7 mouse cellular contexts compared by ENCODE assay signal in genomic region chr8:71672168-71672735, GRCm38 (mm10). TPM values are rescaled to one million over a fixed set of nuclear protein-coding genes. Genes with fewer than 3 reads are reported as not detected.
DNase-seq lines count a peak whose midpoint lies in the region; ATAC-seq and TF ChIP-seq lines count a peak whose summit lies in the region.

No protein-coding gene starts in this region.

- peak overlapping the region; percentile 53; the same call in 1 of the 2 replicates for H3K4me3 ChIP-seq in lung, embryonic 16.5 days (ENCODE audit: low read length)
- H3K4me3 ChIP-seq in forebrain, embryonic 15.5 days, result peak overlapping the region; percentile 71
- peak overlapping the region; percentile 63 for H3K4me3 ChIP-seq in liver, embryonic 11.5 days (ENCODE audit: low read depth, low read length)
- no peak overlapping the region for H3K4me3 ChIP-seq in stomach, postnatal 0 days (ENCODE audit: low read depth, low read length)

- H3K36me3 ChIP-seq in lung, embryonic 16.5 days (ENCODE audit: control insufficient read depth, insufficient read depth, low read length), result no peaks in the 10 kb centered on the region
- H3K36me3 ChIP-seq in forebrain, embryonic 15.5 days, result no peaks in the 10 kb centered on the region
- H3K36me3 ChIP-seq in liver, embryonic 11.5 days (ENCODE audit: control insufficient read depth, insufficient read depth, low read length), result no peaks in the 10 kb centered on the region
- no peaks in the 10 kb centered on the region for H3K36me3 ChIP-seq in stomach, postnatal 0 days (ENCODE audit: control insufficient read depth, insufficient read depth, low read length)

- no peak for ATAC-seq in lung, embryonic 16.5 days (ENCODE audit: low read depth)
- ATAC-seq in forebrain, embryonic 15.5 days (replicated peaks), result no peak
- no peak for ATAC-seq in liver, embryonic 11.5 days (replicated peaks; ENCODE audit: low FRiP score)
- no peak for ATAC-seq in stomach, postnatal 0 days (ENCODE audit: low FRiP score, low TSS enrichment)

- H3K27me3 ChIP-seq in lung, embryonic 16.5 days (ENCODE audit: control insufficient read depth, insufficient read depth, low read depth, low read length), result peaks cover 17% of the 10 kb centered on the region
- H3K27me3 ChIP-seq in forebrain, embryonic 15.5 days, result peaks cover 14% of the 10 kb centered on the region
- peaks cover 30% of the 10 kb centered on the region for H3K27me3 ChIP-seq in liver, embryonic 11.5 days (replicated peaks; ENCODE audit: control insufficient read depth, insufficient read depth, low read length)
- H3K27me3 ChIP-seq in stomach, postnatal 0 days (ENCODE audit: control insufficient read depth, insufficient read depth, low read length), result no peaks in the 10 kb centered on the region

- no peak for DNase-seq in lung, adult 18-20 months
- no peak for DNase-seq in liver, embryonic 11.5 days (ENCODE audit: low spot score)
- DNase-seq in stomach, postnatal 0 days (ENCODE audit: low spot score), result no peak
- DNase-seq in layer of hippocampus, adult 11-12 months (ENCODE audit: low spot score), result no peak
- no peak for DNase-seq in layer of hippocampus, postnatal 10 days (ENCODE audit: low spot score in 2 of 2)

- peak overlapping the region; percentile 93 for H3K4me2 ChIP-seq in lung, embryonic 16.5 days (ENCODE audit: low read depth, low read length)
- peak overlapping the region; percentile 95 for H3K4me2 ChIP-seq in forebrain, embryonic 15.5 days (replicated peaks)
- H3K4me2 ChIP-seq in liver, embryonic 11.5 days, result peak overlapping the region; percentile 99
- peak overlapping the region; percentile 92; the same call in 1 of the 2 replicates for H3K4me2 ChIP-seq in stomach, postnatal 0 days (replicated peaks; ENCODE audit: low read depth)

- H3K9me3 ChIP-seq in lung, embryonic 16.5 days (ENCODE audit: control insufficient read depth, low read length), result no peaks in the 10 kb centered on the region
- H3K9me3 ChIP-seq in forebrain, embryonic 15.5 days, result no peaks in the 10 kb centered on the region
- no peaks in the 10 kb centered on the region for H3K9me3 ChIP-seq in liver, embryonic 11.5 days (ENCODE audit: control insufficient read depth, low read length)
- H3K9me3 ChIP-seq in stomach, postnatal 0 days (ENCODE audit: control insufficient read depth, low read length), result no peaks in the 10 kb centered on the region

- no peak for TF ChIP-seq EP300 in stomach, postnatal 0 days (optimal IDR thresholded peaks at IDR 0.05)

- no peak overlapping the region for H3K27ac ChIP-seq in lung, embryonic 16.5 days (ENCODE audit: low read length)
- peak overlapping the region; percentile 90 for H3K27ac ChIP-seq in forebrain, embryonic 15.5 days (replicated peaks)
- H3K27ac ChIP-seq in liver, embryonic 11.5 days (ENCODE audit: low read depth, low read length), result no peak overlapping the region
- H3K27ac ChIP-seq in stomach, postnatal 0 days (replicated peaks), result no peak overlapping the region

- 51% methylated on average over 6 of the region's 6 CpGs for WGBS in lung, embryonic 16.5 days
- 51% methylated on average over 6 of the region's 6 CpGs for WGBS in forebrain, embryonic 15.5 days
- WGBS in liver, embryonic 11.5 days, result 66% methylated on average over 6 of the region's 6 CpGs
- WGBS in stomach, postnatal 0 days, result 59% methylated on average over 6 of the region's 6 CpGs

- TF ChIP-seq CTCF in stomach, postnatal 0 days (IDR thresholded peaks at IDR 0.05; ENCODE audit: low read depth), result no peak

- H3K9ac ChIP-seq in lung, embryonic 16.5 days (ENCODE audit: low read length), result peak overlapping the region; percentile 65
- peak overlapping the region; percentile 64 for H3K9ac ChIP-seq in forebrain, embryonic 15.5 days (replicated peaks)
- H3K9ac ChIP-seq in liver, embryonic 11.5 days (ENCODE audit: low read depth, low read length), result peak overlapping the region; percentile 15; the same call in 1 of the 2 replicates
- no peak overlapping the region for H3K9ac ChIP-seq in stomach, postnatal 0 days (ENCODE audit: low read length)

- H3K4me1 ChIP-seq in lung, embryonic 16.5 days (replicated peaks; ENCODE audit: control insufficient read depth, insufficient read depth, low read length), result peaks cover 13% of the 10 kb centered on the region
- H3K4me1 ChIP-seq in forebrain, embryonic 15.5 days, result peaks cover 54% of the 10 kb centered on the region
- peaks cover 31% of the 10 kb centered on the region for H3K4me1 ChIP-seq in liver, embryonic 11.5 days (replicated peaks; ENCODE audit: control insufficient read depth, insufficient read depth, low read length)
- H3K4me1 ChIP-seq in stomach, postnatal 0 days (replicated peaks; ENCODE audit: control insufficient read depth, insufficient read depth), result peaks cover 7% of the 10 kb centered on the region; the same call in 1 of the 2 replicates

RNA-seq across cellular contexts. Expression of gene Unc13a, which starts 0.7 kb away (rescaled TPM):
- polyA plus RNA-seq in lung, embryonic 16.5 days (2015; fragmentation: Nextera tagmentation; extraction: Ambion mirVana), result 0.67 and 0.68 TPM in 2 replicates
- polyA plus RNA-seq in forebrain, embryonic 15.5 days (2015; fragmentation: Nextera tagmentation; extraction: Ambion mirVana), result 23.3 and 23.6 TPM in 2 replicates
- polyA plus RNA-seq in liver, embryonic 11.5 days (2014; fragmentation: Nextera tagmentation; extraction: Ambion mirVana), result 0.41 and 0.45 TPM in 2 replicates
- 0.46 and 0.52 TPM in 2 replicates for polyA plus RNA-seq in stomach, postnatal 0 days (2015; fragmentation: Nextera tagmentation; extraction: Ambion mirVana)
- total RNA-seq in layer of hippocampus, postnatal 10 days (2021), result 100 to 1,000 TPM; 242 to 246 TPM

RNA-seq across cellular contexts. Expression of gene Jak3, which starts 3.8 kb away (rescaled TPM):
- polyA plus RNA-seq in lung, embryonic 16.5 days (2015; fragmentation: Nextera tagmentation; extraction: Ambion mirVana), result 8.9 and 9.1 TPM in 2 replicates
- 2.9 and 3.3 TPM in 2 replicates for polyA plus RNA-seq in forebrain, embryonic 15.5 days (2015; fragmentation: Nextera tagmentation; extraction: Ambion mirVana)
- polyA plus RNA-seq in liver, embryonic 11.5 days (2014; fragmentation: Nextera tagmentation; extraction: Ambion mirVana), result 10.1 and 11.0 TPM in 2 replicates
- polyA plus RNA-seq in stomach, postnatal 0 days (2015; fragmentation: Nextera tagmentation; extraction: Ambion mirVana), result 4.6 and 5.4 TPM in 2 replicates
- total RNA-seq in layer of hippocampus, postnatal 10 days (2021), result 1 to 10 TPM; 7.7 to 7.8 TPM

RNA-seq across cellular contexts. Expression of gene Insl3, which starts 16.8 kb away (rescaled TPM):
- polyA plus RNA-seq in lung, embryonic 16.5 days (2015; fragmentation: Nextera tagmentation; extraction: Ambion mirVana), result 1.4 and 1.5 TPM in 2 replicates
- 0.54 TPM in 1 of 2 replicates, not detected in the other for polyA plus RNA-seq in forebrain, embryonic 15.5 days (2015; fragmentation: Nextera tagmentation; extraction: Ambion mirVana)
- 1.3 and 2.0 TPM in 2 replicates for polyA plus RNA-seq in liver, embryonic 11.5 days (2014; fragmentation: Nextera tagmentation; extraction: Ambion mirVana)
- 1.9 and 2.6 TPM in 2 replicates for polyA plus RNA-seq in stomach, postnatal 0 days (2015; fragmentation: Nextera tagmentation; extraction: Ambion mirVana)
- 1 to 10 TPM; 2.3 to 2.4 TPM for total RNA-seq in layer of hippocampus, postnatal 10 days (2021)

RNA-seq across cellular contexts. Expression of gene B3gnt3, which starts 29.3 kb away (rescaled TPM):
- 4.4 and 4.6 TPM in 2 replicates for polyA plus RNA-seq in lung, embryonic 16.5 days (2015; fragmentation: Nextera tagmentation; extraction: Ambion mirVana)
- polyA plus RNA-seq in forebrain, embryonic 15.5 days (2015; fragmentation: Nextera tagmentation; extraction: Ambion mirVana), result 0.42 and 0.46 TPM in 2 replicates
- polyA plus RNA-seq in liver, embryonic 11.5 days (2014; fragmentation: Nextera tagmentation; extraction: Ambion mirVana), result 2.1 and 2.9 TPM in 2 replicates
- 35.9 and 36.9 TPM in 2 replicates for polyA plus RNA-seq in stomach, postnatal 0 days (2015; fragmentation: Nextera tagmentation; extraction: Ambion mirVana)
- under 1 TPM; 0.42 to 0.64 TPM for total RNA-seq in layer of hippocampus, postnatal 10 days (2021)

RNA-seq across cellular contexts. Expression of gene Fcho1, which starts 53.3 kb away (rescaled TPM):
- 6.5 and 8.0 TPM in 2 replicates for polyA plus RNA-seq in lung, embryonic 16.5 days (2015; fragmentation: Nextera tagmentation; extraction: Ambion mirVana)
- 70.9 and 71.7 TPM in 2 replicates for polyA plus RNA-seq in forebrain, embryonic 15.5 days (2015; fragmentation: Nextera tagmentation; extraction: Ambion mirVana)
- polyA plus RNA-seq in liver, embryonic 11.5 days (2014; fragmentation: Nextera tagmentation; extraction: Ambion mirVana), result 20.8 and 21.1 TPM in 2 replicates
- 4.8 and 5.9 TPM in 2 replicates for polyA plus RNA-seq in stomach, postnatal 0 days (2015; fragmentation: Nextera tagmentation; extraction: Ambion mirVana)
- 100 to 1,000 TPM; 111 to 119 TPM for total RNA-seq in layer of hippocampus, postnatal 10 days (2021)

Comparison
In these comparisons a context has a peak if more than half of its experiments do, and no peak if none do; other contexts are left out.
1. RNA of gene Unc13a, which starts 0.7 kb away (polyA plus RNA-seq): 23.3 to 23.6 TPM in forebrain, embryonic 15.5 days; 0.67 to 0.68 TPM in lung, embryonic 16.5 days, 0.46 to 0.52 TPM in stomach, postnatal 0 days and 0.41 to 0.45 TPM in liver, embryonic 11.5 days; every median in the first group is over 10 times any median in the second.
2. Peak in every context shown above with its lines, with median percentiles within 50 percentile points of each other: H3K4me2 ChIP-seq.